In the genomic region with DNA sequence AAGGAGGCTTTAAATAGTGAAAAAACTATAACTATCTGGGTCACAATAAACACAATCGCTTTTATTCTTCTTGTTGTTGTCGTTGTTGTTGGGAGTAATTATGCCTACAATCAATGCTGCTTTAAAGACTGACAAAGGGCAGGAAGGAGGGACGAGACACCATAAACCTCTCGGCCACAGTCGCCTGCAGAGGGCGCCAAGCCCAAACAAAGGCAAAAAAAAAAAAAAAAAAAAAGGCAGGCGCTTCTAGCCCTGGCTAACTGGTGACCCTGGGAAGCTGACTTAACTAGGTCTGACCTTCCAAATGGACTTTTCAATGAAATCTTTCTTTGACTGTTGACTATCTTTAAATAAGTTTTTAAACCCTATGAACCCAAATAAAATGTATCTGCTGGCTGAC, we compare ENCODE assay signal across 8 mouse cellular contexts.
A peak's percentile ranks its signal among the peaks of the same experiment; 100 is the strongest.
DNase-seq lines count a peak whose midpoint lies in the region; ATAC-seq and TF ChIP-seq lines count a peak whose summit lies in the region.

No protein-coding gene starts in this region.

- no peak overlapping the region for H3K4me3 ChIP-seq in heart, postnatal 0 days (ENCODE audit: low read depth, low read length)
- no peak overlapping the region for H3K4me3 ChIP-seq in heart, embryonic 11.5 days (ENCODE audit: low read depth, low read length)

- no peaks in the 10 kb centered on the region for H3K27me3 ChIP-seq in heart, postnatal 0 days (ENCODE audit: control insufficient read depth, insufficient read depth, low read length)
- H3K27me3 ChIP-seq in heart, embryonic 11.5 days (ENCODE audit: control insufficient read depth, insufficient read depth, low read length) = no peaks in the 10 kb centered on the region

- ATAC-seq in heart, postnatal 0 days (ENCODE audit: insufficient read depth, low read depth) = no peak
- no peak for ATAC-seq in heart, embryonic 11.5 days (replicated peaks; ENCODE audit: insufficient number of reproducible peaks, low FRiP score, low TSS enrichment)

- H3K27ac ChIP-seq in heart, postnatal 0 days (ENCODE audit: low read depth) = no peak overlapping the region
- no peak overlapping the region for H3K27ac ChIP-seq in heart, embryonic 11.5 days (ENCODE audit: low read depth, low read length)

- WGBS in heart, postnatal 0 days = 14% methylated on average over 7 of the region's 7 CpGs
- 12% methylated on average over 7 of the region's 7 CpGs for WGBS in heart, embryonic 11.5 days (ENCODE audit: insufficient replicate concordance)

- no peak overlapping the region for H3K4me2 ChIP-seq in heart, postnatal 0 days (ENCODE audit: low read depth, low read length)
- no peak overlapping the region for H3K4me2 ChIP-seq in heart, embryonic 11.5 days

- H3K36me3 ChIP-seq in heart, postnatal 0 days (replicated peaks; ENCODE audit: control insufficient read depth, insufficient read depth, low read length) = no peaks in the 10 kb centered on the region
- H3K36me3 ChIP-seq in heart, embryonic 11.5 days (ENCODE audit: control insufficient read depth, insufficient read depth, low read length) = no peaks in the 10 kb centered on the region

- no peak overlapping the region for H3K9ac ChIP-seq in heart, postnatal 0 days (replicated peaks; ENCODE audit: low read depth, low read length)
- no peak overlapping the region for H3K9ac ChIP-seq in heart, embryonic 11.5 days (ENCODE audit: low read depth, low read length)

- TF ChIP-seq CTCF in heart, postnatal 0 days (IDR thresholded peaks at IDR 0.05; ENCODE audit: low read depth) = peak; percentile 50

- peak; percentile 30 for DNase-seq in heart, postnatal 0 days (ENCODE audit: low spot score)
- DNase-seq in right cerebral cortex, postnatal 14 days = peak; percentile 47
- no peak for DNase-seq in right cerebral cortex, postnatal 36 days (ENCODE audit: low spot score in 2 of 2)
- peak; percentile 61 for DNase-seq in adrenal gland, postnatal 25 days
- DNase-seq in kidney, postnatal 4 days = peak; percentile 74 to 77
- peak; percentile 46 for DNase-seq in thymus, postnatal 0 days (ENCODE audit: low spot score)
- no peak for DNase-seq in frontal cortex, postnatal 10 days (ENCODE audit: low spot score in 2 of 2)

- H3K9me3 ChIP-seq in heart, postnatal 0 days (replicated peaks; ENCODE audit: control insufficient read depth, low read length) = no peaks in the 10 kb centered on the region
- H3K9me3 ChIP-seq in heart, embryonic 11.5 days (replicated peaks; ENCODE audit: control insufficient read depth, low read length) = no peaks in the 10 kb centered on the region

- TF ChIP-seq EP300 in heart, postnatal 0 days (IDR thresholded peaks at IDR 0.05; ENCODE audit: low read depth) = no peak

- H3K4me1 ChIP-seq in heart, postnatal 0 days (ENCODE audit: control insufficient read depth, insufficient read depth) = no peaks in the 10 kb centered on the region
- no peaks in the 10 kb centered on the region for H3K4me1 ChIP-seq in heart, embryonic 11.5 days (ENCODE audit: control insufficient read depth, insufficient read depth, low read length)

Comparison
In these comparisons a context has a peak if more than half of its experiments do, and no peak if none do; other contexts are left out.
1. DNase-seq: peak in heart, postnatal 0 days (single experiment), right cerebral cortex, postnatal 14 days (single experiment), adrenal gland, postnatal 25 days (single experiment), kidney, postnatal 4 days (2 of 2) and thymus, postnatal 0 days (single experiment); none in right cerebral cortex, postnatal 36 days (0 of 2) and frontal cortex, postnatal 10 days (0 of 2).